Mouse (Mus musculus) cerebellum, adult 2 months (tissue): ENCODE results near the gene Dgke. TPM values are rescaled to one million over a fixed set of nuclear protein-coding genes. Genes with fewer than 3 reads are reported as not detected.
"Not testable (repeated sequence)": the region's sequence is repeated elsewhere in the genome, so short reads cannot be mapped to it uniquely, and the experiment has no call there.

Source experiments
- DNase-seq, 2 experiments: peaks; one replicate each; pipeline ENCODE4 v3.0.0; 2021
- H3K27ac ChIP-seq: fragments of 200-500 bp; 2 replicates; pipeline ENCODE4 v1.5.1; 2012; ENCODE audit warnings: low read length, control low read depth, inconsistent platforms; ENCODE audit not compliant: insufficient read depth
- H3K27me3 ChIP-seq: fragments of 200-500 bp; 2 replicates; pipeline ENCODE4 v1.6.1; 2012; ENCODE audit warnings: inconsistent platforms, mild to moderate bottlenecking, low read length, moderate library complexity; ENCODE audit not compliant: control insufficient read depth, insufficient read depth
- H3K4me1 ChIP-seq: fragments of 200-500 bp; 2 replicates; pipeline ENCODE4 v1.6.1; 2011; ENCODE audit warnings: low read length; ENCODE audit not compliant: control insufficient read depth, insufficient read depth
- H3K4me3 ChIP-seq: fragments of 200-500 bp; replicated peaks from 2 replicates; pipeline ENCODE3; 2011; ENCODE audit warnings: mild to moderate bottlenecking, low read depth, low read length, control low read depth; ENCODE audit not compliant: insufficient read depth
- CTCF ChIP-seq: fragments of 200-500 bp; IDR thresholded peaks from 2 replicates; pipeline ENCODE4 v1.5.1; 2011; ENCODE audit warnings: low read depth, mild to moderate bottlenecking, control low read depth, low read length, moderate library complexity, borderline replicate concordance; ENCODE audit not compliant: insufficient read depth
- POLR2A ChIP-seq: fragments of 200-500 bp; IDR thresholded peaks from 2 replicates; pipeline ENCODE4 v1.6.1; 2011; ENCODE audit warnings: low read length, control low read depth, borderline replicate concordance; ENCODE audit not compliant: insufficient read depth
- WGBS: fragments of 180-500 bp; shearing (Covaris S2); methylation state at CpG from one replicate; pipeline ENCODE4 v1.1.7; 2018; 5-methylcytosine and 5-hydroxymethylcytosine counted together
- polyA plus RNA-seq: library from polyadenylated mRNA; depleted of rRNA; stranded (reverse); fragments of >200 nt; gene quantifications from 2 replicates; pipeline ENCODE4 v1.2.3, GENCODE M21; 2012

The Dgke gene
- polyA plus RNA-seq, 1 experiment, result 34.0 TPM

- Histone ChIP-seq H3K27me3 (no peaks in the 10 kb centered on the region), H3K27ac (no peak overlapping the region), H3K4me3 (no peak overlapping the region), H3K4me1 (no peaks in the 10 kb centered on the region; the same call in 1 of the 2 replicates)
- TF ChIP-seq CTCF (no peak), POLR2A (no peak)
- 85% methylated on average over 17 of the region's 17 CpGs for WGBS
- DNase-seq, result no peak
These were observed 31.6 kb upstream of the Dgke start for GRCm38 (mm10) chr11:89098083-89098835.

DNA sequence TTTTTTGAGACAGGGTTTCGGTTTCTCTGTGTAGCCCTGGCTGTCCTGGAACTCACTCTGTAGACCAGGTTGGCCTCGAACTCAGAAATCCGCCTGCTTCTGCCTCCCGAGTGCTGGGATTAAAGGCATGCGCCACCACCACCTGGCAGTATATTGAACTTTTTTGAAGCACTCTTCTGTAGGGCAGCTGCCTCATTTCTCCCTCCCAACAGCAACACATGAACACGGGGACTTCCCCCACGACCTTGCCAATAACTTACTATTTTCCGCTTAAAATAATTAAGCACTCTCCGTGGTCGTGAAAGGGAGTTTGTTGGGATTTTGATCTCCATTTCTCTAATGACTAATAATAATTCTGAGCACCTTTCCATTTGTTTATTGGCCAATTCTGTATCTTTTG lies 30.6 kb upstream of the Dgke start:
- 79% methylated on average over 10 of the region's 10 CpGs for WGBS
- not testable (repeated sequence) for H3K4me1 ChIP-seq, DNase-seq, H3K27ac ChIP-seq, H3K27me3 ChIP-seq, H3K4me3 ChIP-seq

- no peak for DNase-seq
- H3K4me3 ChIP-seq, result no peak overlapping the region
- TF ChIP-seq CTCF (no peak), POLR2A (no peak)
- H3K4me1 ChIP-seq, result no peaks in the 10 kb centered on the region; the same call in 1 of the 2 replicates
- no peaks in the 10 kb centered on the region for H3K27me3 ChIP-seq
- 81% methylated on average over 3 of the region's 3 CpGs for WGBS
- no peak overlapping the region for H3K27ac ChIP-seq
These were observed 28.7 kb upstream of the Dgke start for GRCm38 (mm10) chr11:89095306-89095705.

DNA sequence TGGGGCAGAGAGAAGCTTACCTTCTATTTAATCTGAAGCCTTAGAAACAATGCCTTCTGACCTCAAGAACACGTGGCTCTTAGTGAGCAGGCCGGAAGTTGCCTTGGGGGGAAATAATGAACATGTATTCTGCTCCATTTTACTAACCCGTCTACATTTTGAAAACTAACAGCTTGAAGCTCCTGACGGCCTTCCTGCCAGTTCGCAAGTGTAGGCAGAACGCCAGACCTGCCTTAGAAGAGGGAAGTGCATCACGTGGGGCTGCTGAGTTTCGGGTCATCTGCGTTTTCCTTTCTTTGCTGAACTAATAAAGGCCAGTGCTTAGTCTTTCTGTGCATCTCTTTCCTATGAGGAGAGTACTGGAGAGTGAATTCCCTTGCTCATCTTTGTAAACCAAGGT lies 26.1 kb upstream of the Dgke start:
- DNase-seq, result no peak
- 14% methylated on average over 9 of the region's 9 CpGs for WGBS
- no peaks in the 10 kb centered on the region for H3K27me3 ChIP-seq
- no peak overlapping the region for H3K4me3 ChIP-seq
- TF ChIP-seq POLR2A, result no peak
- no peak for TF ChIP-seq CTCF
- no peak overlapping the region for H3K27ac ChIP-seq
- H3K4me1 ChIP-seq, result no peaks in the 10 kb centered on the region; the same call in 1 of the 2 replicates

GRCm38 (mm10) chr11:89090359-89090758 lies 23.7 kb upstream of the Dgke start:
- H3K27ac ChIP-seq, H3K4me3 ChIP-seq, H3K27me3 ChIP-seq, H3K4me1 ChIP-seq, DNase-seq: not testable (repeated sequence)
- WGBS, result 91% methylated on average over 7 of the region's 7 CpGs

GRCm38 (mm10) chr11:89088754-89089153 lies 22.1 kb upstream of the Dgke start:
- Histone ChIP-seq H3K27ac (no peak overlapping the region), H3K4me3 (no peak overlapping the region), H3K27me3 (no peaks in the 10 kb centered on the region), H3K4me1 (no peaks in the 10 kb centered on the region)
- WGBS, result 94% methylated on average over 4 of the region's 4 CpGs
- TF ChIP-seq CTCF (peak; percentile 11; the same call in 1 of the 2 replicates), POLR2A (no peak)
- no peak for DNase-seq

DNA sequence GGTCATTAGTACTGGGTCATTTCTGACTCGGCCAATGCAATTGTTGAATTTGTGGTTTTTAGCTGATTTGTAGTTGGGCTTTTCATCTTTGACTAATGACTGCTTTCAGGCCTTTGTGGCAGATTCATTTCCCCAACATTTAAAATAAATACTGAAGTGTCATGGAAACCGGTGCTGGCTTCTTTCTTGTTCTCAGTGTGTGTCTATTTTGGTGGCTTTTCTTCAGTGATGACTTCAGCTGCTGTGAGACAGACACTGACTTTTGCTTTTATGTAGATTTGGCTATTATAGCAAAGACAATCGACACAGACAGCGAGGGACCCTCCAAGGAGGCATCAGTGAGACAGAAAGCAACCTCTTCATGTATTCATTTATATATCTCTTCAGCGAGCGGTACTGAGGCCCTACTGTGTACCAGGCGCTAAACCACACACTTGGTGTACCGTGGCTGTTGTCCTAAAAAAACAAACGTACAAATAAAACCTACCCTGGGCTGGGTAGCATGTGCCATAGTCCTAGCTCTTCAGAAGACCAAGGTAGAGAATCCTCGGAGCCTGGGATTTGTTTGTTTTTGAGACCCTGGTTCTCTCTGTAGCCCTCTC lies 19.7 kb upstream of the Dgke start:
- DNase-seq, result no peak
- 81% methylated on average over 10 of the region's 10 CpGs for WGBS

DNA sequence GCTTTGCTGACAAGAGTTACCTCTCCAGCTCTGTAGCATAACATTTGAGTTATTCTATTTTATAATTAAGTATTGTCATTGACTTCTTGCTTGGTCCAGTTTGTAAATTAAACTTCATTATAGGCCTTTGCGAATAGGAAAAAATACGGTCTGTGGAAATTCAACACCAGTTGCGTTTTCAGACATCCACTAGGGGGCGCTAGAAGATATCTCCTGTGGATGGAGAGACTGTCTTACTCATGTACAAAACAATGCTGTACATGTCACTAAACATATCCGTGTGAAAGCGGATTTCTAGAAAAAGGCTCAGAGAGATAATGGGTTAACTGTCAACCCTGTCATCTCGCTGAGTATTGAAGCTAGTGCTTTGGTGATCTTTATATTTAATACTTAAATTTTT lies 18.0 kb upstream of the Dgke start:
- Histone ChIP-seq H3K4me1 (peaks cover 2% of the 10 kb centered on the region; the same call in 1 of the 2 replicates), H3K27ac (no peak overlapping the region), H3K4me3 (no peak overlapping the region), H3K27me3 (no peaks in the 10 kb centered on the region)
- peak; percentile 25 to 40 for DNase-seq
- WGBS, result 46% methylated on average over 7 of the region's 7 CpGs
- TF ChIP-seq CTCF, result no peak
- TF ChIP-seq POLR2A, result no peak

More for the DNA sequence above, 19.7 kb upstream of the Dgke start:
- TF ChIP-seq POLR2A (no peak), CTCF (no peak)
- H3K27me3 ChIP-seq, result no peaks in the 10 kb centered on the region
- H3K27ac ChIP-seq, result no peak overlapping the region
- no peaks in the 10 kb centered on the region for H3K4me1 ChIP-seq
- H3K4me3 ChIP-seq, result no peak overlapping the region

- DNase-seq, H3K27ac ChIP-seq, H3K4me3 ChIP-seq, H3K27me3 ChIP-seq: not testable (repeated sequence)
- H3K4me1 ChIP-seq, result peaks cover 12% of the 10 kb centered on the region
- whole genome bisulfite sequencing, result 87% methylated on average over 3 of the region's 3 CpGs
These were observed 16.0 kb upstream of the Dgke start for GRCm38 (mm10) chr11:89082691-89083090.

DNA sequence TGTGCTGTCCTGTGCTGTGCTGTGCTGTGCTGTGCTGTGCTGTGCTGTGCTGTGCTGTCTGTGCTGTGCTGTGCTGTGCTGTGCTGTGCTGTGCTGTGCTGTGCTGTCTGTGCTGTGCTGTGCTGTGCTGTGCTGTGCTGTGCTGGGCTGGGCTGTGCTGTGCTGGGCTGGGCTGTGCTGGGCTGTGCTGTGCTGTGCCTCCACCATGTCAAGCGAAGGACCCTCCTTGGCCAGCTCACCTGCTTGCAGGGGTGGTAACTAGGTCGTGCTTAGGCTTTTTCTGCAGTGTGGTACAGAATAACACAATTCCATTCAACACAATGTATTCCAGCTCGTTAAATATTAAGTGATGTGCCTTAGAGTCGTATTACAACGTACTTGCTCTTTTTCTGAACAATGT lies 15.3 kb upstream of the Dgke start:
- WGBS, result 90% methylated on average over 5 of the region's 5 CpGs
- not testable (repeated sequence) for H3K27me3 ChIP-seq
- H3K4me1 ChIP-seq, result peaks cover 12% of the 10 kb centered on the region

More for the DNA sequence above, 15.3 kb upstream of the Dgke start:
- DNase-seq, H3K4me3 ChIP-seq, H3K27ac ChIP-seq: not testable (repeated sequence)
